Mouse (Mus musculus): ENCODE data around the gene Ldlrad1.

The Ldlrad1 gene

DNA sequence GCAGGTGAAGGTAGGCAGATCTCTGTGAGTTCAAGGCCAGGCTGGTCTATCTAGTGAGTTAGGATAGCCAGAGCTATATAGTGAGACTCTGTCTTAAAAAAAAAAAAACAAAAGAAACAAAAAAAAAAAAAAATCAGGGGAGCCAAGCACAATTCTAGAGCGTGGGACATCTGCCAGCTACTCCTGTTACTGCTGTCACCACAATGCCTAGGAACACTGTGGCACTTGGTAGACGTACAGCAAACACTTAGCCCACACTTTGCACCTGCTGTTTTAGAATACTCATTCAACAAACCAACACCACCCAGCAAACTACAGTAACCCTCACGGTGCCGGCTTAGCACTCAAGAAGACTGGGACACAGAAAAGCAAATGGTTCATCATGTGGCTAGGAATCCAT lies 2.5 kb downstream of the Ldlrad1 start:
- DNase-seq (ENCODE audit: low spot score), result no peak

DNA sequence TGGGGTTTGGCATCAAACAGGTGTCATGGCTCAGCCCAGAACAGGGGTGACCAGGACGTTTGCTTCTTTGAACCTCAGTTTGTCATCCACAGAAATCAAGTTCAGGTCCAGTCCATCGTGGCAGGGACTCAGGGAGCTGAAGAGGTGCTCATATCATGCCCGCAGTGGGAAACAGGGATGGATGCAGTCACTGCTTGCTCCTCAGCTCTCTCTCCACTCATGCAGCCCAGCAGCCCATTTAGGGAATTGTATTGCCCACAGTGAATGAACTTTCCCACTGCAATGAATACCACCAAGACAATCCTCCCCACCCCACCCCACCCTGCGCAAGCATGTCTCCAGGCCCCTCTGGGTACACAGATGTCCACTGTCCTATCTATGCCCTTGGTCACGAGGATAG lies 3.0 kb downstream of the Ldlrad1 start:
- DNase-seq (ENCODE audit: low spot score), result no peak

DNA sequence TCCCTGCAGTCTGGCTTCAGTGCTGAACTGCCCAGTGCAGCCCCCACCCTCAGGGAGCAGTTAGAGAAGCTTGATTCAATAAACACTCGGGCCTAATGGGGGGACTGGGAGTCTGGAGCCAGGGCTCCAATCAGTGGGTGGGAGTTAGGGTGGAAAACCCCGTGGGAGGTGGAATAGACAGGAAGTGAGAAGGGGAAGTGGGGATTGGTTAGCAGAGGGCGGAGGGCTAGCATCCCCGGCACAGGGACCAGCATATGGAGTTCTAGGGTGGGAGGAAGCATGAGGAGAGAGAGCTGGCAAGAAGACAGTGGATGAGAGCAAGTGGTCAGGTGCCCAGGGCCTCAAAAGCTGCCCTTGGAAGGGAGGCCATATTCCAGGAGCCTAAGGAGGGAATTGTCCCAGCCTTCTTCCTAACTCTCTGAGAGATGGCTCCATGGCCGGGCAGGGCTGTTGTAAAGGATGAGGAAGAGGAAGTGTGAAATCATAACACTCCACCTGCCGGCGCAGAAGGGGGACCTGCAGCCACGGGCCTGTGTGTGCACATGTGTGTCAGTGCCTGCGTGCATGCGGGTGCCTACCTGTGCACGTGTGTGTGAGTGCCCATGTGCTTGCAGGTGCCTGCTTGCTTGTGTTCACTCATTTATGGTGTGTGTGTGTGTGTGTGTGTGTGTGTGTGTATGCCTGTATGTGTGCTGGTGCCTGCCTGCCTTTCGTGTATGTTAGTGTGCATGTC lies 4.5 kb downstream of the Ldlrad1 start:
- no peak for DNase-seq (ENCODE audit: low spot score)

DNA sequence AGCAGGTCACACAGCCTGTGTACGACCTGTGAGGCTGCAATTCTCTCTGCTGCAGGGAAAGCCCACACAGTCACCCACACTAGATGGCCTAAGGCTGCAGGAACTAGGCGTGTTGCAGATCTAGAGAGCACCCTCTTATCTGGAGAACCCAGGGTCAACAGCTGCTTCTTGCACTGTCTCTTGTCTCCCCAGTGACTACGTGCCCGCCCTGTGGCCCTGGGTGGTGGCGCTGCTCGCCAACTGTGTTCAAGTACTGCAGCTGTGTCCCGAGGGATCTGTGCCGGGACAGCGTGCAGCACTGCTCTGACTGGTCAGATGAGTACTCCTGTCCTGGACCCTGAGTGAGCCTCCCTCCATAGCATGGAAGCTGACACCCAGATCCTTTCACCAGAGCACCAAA lies 8.6 kb downstream of the Ldlrad1 start:
- no peak for DNase-seq (ENCODE audit: low spot score)

DNA sequence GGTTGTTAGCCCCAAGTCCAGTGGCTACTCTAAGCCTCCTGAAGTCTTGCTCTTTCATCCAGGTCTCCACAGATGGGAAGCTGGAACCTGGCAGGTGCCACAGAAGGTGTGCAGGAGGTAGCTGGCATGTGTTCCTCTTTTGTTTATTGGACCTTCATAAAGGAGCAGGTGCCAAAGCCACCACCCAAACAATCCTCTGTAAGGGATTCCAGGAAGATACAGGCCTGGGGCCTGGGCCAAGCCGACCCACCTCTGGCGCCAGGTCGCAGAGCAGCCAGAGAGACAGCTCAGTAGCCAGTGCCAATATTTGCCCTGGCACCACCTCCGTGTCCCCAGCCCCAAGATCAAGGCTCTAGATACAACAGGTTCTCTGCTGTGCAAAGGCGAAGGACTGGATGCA lies 12.5 kb downstream of the Ldlrad1 start:
- DNase-seq (ENCODE audit: low spot score), result no peak

DNA sequence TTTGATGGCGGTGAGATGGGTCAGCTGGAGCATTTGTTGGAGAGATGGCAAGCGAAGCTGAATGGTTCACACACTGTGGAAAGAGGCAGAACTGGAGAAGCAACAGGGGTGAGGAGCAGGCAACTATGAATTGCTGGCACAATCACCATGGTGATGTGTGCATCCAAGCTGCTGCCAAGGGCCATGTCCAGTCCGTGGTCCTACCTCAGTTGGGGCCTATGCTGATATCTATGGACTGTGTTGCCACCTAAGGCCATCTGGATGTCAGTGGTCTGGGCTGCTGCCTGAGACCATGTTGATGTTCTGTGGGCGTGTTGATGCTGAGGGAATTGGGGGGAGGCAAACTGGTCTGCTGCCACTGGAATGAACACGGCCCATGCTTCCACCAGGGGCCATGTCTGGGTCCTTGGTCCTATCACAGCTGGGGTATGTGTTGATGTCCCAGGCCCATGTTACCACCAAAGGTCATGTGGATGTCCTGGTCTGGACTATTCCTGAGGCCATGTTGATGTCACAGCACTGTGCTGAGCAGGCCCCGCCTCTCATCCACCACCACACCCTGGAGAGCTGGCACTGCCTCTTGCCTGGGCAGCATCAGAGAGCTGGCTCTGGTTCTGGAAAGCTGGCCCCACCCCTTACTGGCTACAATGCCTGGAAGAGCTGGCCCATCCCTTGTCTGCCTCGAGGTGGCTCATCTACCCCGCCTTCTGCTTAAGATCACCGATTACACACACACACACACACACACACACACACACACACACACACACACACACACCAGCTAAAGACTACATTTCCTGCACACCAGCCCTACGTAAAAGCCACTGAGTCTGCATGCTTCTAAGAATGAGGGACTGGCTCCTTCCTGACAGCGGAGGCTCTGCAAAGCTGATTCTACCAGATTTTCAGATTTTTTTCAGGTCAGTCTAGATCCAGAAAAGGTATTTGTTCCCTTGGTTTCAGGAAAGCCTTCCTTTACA lies 14.5 kb downstream of the Ldlrad1 start:
- no peak for DNase-seq (ENCODE audit: low spot score)

DNA sequence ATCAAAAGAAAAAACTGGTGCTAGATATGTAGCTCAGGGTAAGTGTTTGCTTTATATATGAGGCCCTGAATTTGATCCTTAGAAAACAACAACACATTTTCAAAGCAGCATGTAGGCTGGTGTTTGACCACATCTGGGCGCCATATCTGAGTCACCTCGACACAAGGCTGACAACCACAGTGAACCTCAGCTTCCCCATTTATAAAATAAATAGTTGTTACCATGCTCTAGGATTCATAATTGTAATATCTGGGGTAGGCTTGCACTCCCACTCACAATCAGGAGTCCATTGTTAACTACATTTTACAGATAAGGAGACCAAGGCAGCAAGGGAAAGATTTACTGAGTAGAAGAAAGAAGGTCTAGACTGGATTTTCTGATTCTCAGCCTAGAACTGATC lies 17.3 kb downstream of the Ldlrad1 start:
- no peak for DNase-seq (ENCODE audit: low spot score)

DNA sequence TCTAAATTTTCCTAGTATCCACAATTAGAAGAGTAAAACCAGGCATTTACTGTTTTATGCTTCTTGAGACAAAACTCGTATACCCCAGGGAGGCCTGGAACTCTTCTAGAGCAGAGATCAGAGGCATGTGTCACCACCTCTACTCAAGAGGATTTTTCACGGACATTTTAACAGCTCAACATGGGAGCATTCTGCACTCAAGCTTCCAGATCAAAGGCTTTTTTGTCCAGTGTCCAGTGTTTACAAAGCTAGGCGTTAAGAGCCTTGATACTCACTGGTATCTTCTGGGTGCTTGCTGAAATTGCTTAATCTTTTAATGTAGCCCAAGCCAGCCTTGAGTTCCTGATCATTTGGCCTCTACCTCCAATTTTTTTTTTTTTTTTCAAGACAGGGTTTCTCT lies 23.2 kb downstream of the Ldlrad1 start:
- no peak for DNase-seq (ENCODE audit: low spot score)

DNA sequence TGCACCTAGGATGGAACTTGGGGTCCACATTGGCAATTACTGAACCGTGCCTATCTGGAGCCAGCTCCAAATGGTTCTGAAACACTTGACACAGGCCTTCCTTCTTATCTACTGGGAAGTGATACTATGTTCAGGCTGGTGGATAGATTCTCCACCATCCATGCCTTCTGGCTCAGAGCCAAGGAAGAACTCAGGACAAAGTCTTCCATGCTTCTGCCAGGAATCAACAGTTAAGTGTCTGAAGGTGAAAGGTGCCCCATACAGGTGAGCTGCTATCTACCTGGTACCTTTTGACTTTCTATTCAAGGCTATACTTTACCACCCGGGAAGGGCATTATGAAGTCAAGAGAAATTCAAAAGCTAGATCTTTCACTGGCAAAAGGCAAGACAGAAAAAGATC lies 29.3 kb downstream of the Ldlrad1 start:
- no peak for DNase-seq (ENCODE audit: low spot score)

DNA sequence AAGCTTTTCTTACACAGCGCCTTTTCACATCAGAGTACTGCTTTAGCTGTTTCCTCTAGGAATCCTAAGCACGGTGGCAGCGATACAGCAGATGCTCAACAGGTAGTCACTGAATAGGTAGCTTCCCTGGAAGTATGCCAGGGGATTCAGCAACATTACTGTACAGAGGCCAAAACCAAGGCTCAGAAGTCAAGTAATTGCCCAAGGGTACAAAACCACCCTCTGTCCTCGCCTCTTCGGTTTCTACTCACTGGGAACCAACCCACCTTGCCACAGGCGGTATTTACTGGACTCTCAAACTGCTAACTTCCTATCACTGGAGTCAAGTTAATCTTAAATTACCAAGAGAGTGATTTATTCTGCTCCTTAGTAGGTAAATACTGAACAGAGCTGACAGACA lies 31.2 kb downstream of the Ldlrad1 start:
- no peak for DNase-seq (ENCODE audit: low spot score)

DNA sequence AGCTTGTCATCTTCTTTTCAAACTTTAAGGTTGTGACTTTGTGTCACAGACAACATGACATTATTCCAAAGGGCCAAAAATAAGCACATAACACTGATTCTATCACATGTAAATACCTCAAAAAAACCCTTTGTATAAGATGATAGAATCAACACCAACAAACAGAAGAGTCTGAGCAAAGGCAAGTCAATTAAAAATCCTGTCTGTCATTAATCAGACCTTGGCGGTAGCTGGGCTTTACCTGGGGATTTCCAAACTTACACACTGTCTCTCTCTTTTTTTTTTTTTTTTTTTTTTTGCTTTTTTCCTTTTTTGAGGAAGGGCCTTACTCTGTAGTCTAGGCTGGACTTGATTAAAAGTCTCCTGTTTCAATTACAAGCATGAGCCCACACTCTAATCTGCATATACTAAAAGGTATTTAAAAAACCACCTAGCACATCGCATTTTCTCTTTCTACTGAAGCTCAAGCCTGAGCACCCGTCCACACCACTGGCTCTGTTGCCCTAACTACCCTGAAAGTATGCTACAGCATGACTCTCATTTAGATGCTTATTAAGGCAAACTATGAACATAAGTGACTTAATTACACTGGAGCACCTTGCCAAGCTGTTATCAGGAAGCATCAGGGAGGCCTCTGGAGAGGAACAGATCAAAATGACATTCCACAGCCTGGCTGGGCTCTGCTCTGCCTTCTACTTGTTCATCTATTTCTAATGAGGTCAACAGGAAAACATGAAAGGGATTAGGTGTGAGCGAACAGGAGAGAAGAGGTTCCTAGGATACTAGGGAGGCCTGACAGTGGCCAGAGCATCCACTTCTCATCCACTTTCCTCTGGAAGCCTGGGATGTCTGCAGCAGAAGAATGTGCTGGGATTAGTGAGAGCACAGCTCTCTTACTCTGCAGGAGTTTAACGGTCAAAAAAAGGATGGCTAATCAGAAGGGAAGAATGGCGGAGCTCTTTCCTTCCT lies 34.7 kb downstream of the Ldlrad1 start:
- DNase-seq (ENCODE audit: low spot score), result no peak

DNA sequence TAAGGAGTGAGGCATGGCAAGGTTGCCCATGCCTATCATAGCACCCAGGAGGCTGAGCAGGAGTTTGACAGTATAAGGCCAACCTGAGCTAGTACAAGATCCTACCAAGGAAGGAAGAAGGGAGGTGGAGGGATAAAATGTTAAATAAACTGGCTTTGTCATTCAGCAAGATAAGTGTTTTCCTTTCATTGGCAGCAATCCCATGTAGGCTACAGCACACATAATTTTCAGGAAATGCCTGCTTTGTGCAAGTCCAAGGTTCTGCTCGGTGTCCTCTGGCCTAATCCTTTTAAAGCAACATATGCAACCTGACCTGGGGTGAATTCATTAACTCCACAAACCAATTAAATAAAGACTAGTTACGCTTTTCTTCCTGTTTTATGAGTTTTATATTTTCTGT lies 36.4 kb downstream of the Ldlrad1 start:
- no peak for DNase-seq (ENCODE audit: low spot score)

DNA sequence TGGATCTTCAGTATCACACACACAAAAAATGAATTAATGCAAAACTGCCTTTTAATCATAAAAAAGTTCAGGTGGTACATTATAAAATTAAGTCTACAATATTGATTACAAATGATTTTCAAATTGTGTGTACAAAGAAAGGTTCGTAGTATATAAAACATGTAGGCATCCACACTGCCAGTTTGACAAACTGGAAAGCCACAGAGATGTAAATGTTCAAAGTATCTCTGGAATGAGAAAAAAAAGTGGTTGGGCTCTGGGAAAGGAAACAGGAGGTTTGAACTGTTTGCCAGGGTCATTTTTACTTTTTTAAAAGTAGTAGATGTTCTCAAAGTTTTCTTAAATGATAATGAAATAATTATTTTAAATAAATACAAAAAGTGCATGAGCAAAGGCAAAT lies 37.1 kb downstream of the Ldlrad1 start:
- no peak for DNase-seq (ENCODE audit: low spot score)

DNA sequence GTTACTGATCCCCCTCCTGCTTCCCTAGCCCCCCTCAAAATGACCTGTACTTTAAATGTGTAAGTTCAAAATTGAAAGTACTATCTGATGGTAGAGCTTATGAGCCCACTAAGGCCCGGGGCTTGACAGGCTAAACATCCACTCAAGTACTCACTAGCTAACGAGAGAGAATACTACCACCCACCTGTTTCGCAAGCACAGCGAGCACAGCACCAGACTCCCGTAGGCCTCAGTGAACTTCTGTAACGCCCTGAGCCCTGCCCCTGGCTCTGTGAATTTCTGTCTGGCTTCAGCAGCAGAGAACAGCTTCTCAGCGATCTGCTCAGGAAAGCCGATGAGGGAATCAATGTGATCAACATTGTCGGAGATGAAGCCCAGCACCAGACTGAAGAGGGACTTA lies 38.1 kb downstream of the Ldlrad1 start:
- no peak for DNase-seq (ENCODE audit: low spot score)

DNA sequence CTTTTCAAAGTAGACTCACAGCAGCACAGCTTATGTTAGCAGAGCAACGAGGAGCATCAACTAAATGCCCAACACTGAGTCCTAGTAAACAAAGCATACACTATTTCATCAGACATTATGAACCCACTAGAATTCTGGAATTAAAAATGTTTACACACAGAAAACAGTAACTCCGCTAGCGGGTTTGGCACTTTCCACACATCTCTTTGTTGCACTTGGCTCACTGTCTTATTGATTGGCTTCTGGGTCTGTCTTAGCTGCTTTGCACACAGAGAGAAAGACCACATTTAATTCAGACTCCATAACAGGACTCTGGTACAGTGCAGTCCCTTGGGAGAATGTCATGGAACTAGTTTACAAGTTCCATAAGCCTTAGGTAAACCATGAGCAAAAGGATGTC lies 39.1 kb downstream of the Ldlrad1 start:
- no peak for DNase-seq (ENCODE audit: low spot score)

DNA sequence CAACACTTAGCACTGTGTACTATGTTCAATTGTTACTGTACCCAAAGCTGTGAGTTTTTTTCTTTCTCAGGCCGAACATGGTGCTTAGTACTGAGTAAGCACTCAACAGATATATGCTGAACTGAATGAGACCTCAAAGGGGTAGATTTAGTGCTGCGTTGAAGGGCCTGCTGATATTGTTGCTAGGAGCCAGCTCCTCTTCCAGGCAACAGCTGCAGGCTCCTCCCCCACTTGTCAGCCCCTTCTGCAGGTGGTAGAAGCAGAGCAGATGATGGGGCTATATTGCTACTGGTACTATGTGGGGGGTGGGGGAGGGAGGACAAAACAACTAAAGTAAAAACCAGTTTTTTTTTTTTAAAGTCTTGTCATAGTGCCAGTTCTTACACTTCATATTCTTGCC lies 40.5 kb downstream of the Ldlrad1 start:
- DNase-seq (ENCODE audit: low spot score), result no peak

DNA sequence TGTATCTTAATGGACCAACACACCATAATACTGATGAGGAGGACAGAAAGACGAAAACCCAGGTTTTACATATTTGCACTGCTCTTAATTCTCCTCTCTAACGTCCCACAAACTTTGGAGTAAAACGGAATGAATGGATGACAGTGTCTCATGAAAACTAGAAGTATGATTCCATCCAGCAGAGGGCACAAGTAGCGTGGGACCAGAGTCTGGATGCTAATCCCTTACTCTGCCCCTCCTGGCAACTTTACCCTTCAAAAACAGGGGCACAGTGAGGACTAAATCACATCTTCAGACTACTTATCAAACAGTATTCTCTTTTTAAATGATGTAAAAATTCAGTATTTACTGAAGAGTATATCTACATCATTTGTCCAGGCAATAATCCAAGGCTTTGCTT lies 41.5 kb downstream of the Ldlrad1 start:
- no peak for DNase-seq (ENCODE audit: low spot score)

DNA sequence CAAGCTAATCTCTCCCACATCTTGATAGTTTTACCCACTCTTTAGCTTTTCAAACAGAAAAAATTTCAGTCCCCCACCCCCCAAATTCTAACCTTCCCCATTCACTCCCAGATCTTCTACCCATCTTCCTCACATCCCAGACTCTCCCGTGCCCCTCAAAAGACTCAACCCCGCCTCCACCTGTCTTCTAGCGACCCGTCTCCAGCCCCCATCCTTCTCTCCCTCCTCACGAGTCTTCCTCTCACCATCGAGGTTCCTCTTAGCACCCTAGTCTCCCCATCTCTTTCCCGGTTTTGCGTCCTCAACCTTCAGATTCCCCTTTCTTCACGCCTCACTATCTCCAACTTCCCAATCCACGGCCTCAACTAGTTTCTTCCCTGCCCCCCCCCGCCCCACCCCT lies 43.5 kb downstream of the Ldlrad1 start:
- peak; percentile 41 for DNase-seq (ENCODE audit: low spot score)

DNA sequence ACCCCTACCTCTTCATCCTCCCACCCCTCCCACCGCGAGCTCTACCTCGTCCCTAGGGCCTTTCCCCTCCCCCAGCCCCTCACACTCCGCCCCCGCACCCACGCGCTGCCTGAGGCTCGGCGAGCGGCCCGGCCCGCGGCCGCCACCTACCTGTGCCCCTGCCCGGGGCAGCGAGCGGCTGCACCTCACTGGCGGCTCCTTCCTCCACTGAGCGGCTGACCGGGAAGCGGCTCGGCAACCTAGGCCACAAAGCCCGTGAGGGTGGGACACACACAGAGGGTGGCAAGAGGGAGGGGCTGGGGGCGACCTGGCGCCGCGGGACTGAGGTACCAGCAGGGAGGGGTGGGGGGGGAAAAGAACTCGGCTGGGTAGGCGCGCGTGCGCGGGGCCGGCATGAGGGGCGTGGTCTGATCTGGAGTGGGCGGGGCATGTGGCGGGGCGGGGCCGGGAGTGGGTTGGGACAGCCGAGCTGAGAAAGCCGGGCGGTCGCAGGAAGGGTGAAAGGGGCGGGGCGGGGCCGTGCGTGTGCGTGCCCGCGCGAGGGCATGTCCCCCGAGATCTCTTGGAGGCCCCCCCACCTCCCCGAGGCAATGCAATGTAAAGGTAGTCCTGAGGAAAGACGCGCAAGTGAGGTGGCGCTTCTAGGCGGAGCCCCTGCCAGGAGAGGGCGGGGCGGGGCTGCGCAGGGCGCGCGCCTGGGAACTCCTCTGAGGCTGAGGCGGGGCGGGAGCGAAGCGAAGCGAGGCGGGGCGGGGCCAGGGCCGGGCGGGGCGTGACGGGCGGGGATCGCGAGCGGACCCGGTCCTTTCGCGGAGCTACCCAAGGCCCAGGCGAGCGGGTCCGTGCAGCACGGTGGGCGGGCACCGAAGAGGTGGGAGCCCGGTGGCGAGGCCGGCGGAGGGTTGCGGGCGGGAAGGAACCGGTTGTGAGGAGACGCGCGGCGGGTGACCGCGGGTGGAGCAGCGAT lies 44.4 kb downstream of the Ldlrad1 start, which contains the start of the genes Lrrc42 and Hspb11:
TSS of gene Lrrc42 (minus strand) at position 408 of the 967 bp plus-strand sequence.
TSS of gene Hspb11 (plus strand) at position 469 of the 967 bp plus-strand sequence.
- peak; percentile 97 for DNase-seq (ENCODE audit: low spot score)

DNA sequence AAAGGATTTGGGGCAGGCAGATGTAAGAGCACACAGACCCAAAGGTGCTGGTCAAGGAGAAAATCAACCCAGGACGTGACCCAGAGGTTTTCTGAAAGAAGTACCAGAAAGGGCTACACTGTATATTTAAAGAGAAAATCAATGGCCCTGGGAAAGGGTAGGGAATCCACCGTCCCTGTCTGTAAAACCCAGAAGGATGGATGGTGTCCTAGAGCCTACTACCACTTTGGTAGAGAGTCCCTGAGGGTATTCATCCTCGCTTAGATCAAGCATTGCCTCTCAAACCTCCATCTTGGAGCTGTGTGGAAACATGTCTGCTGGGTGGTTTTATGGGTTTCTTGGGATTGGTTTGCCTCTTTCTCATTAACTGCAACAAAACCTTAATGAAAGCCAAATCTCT lies 45.4 kb downstream of the Ldlrad1 start:
- DNase-seq (ENCODE audit: low spot score), result no peak

DNA sequence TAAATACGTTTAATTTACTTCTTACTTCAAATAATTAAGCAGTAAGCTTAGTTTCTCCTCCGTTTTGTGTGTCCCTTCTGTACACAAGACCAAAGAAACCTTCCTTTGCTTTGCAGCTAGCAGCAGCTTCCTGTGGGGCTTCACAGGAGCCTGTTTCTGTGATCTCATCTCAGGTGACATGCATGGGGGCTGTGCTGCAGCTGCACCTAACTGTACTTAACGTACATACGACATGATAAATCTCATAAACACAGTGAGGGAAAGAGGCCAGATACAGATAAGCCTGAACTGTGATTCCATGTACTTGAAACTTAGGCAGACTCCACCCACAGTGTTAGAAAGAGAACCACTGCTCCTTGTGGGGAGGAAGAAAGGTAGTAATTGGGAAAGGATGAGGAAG lies 51.0 kb downstream of the Ldlrad1 start:
- DNase-seq (ENCODE audit: low spot score), result no peak

All from testis, postnatal 14 days (tissue).